Comparison of ENCODE assay signal across 25 mouse cellular contexts in the genomic region with DNA sequence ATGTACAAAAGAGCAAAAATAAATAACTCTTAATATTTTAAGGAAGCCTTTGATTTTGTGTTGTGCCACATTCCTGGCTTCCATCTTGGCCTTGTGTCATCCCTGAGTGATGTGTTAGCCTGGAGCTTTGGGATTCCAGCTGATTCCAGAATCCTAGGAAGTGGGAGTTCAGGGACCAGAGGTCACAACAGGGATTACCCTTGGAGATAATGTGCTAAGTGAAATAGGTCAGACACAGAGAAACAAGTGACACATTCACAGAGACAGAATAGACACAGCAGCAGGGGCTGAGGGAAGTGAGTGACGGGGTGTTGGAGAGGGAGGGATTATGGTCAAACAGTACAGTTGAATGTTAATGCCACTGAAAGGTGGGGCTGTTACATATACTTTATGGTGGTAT.
"Had no signal": no experiment of that assay in that cellular context is flagged by ENCODE, and none has a peak within 500 bp of the region (broad histone marks: within the 10 kb centered on the region; RNA-seq: fewer than 3 reads in every experiment).

No protein-coding gene starts in this region.

- H3K9ac ChIP-seq: heart, embryonic 15.5 days; hindbrain, embryonic 12.5 days; hindbrain, embryonic 14.5 days; intestine, embryonic 15.5 days; limb, embryonic 12.5 days had no signal

- DNase-seq: gastrocnemius, adult 2 months; gastrocnemius, postnatal 10 days; gastrocnemius, postnatal 25 days; heart, adult 18-20 months; heart, postnatal 4 days; kidney, adult 18-20 months; kidney, adult 8-10 months; kidney, postnatal 10 days; kidney, postnatal 25 days; kidney, postnatal 4 days; layer of hippocampus, adult 9-11 months; liver, embryonic 13.5 days had no signal

- H3K27me3 ChIP-seq: heart, embryonic 13.5 days; heart, embryonic 15.5 days; hindbrain, embryonic 12.5 days; intestine, embryonic 15.5 days had no signal

- H3K27ac ChIP-seq: hindbrain, embryonic 12.5 days; hindbrain, embryonic 14.5 days; intestine, embryonic 15.5 days; limb, embryonic 10.5 days; limb, embryonic 12.5 days had no signal

- H3K36me3 ChIP-seq: heart, embryonic 13.5 days; heart, embryonic 15.5 days; hindbrain, embryonic 10.5 days; hindbrain, embryonic 12.5 days; intestine, embryonic 15.5 days; limb, embryonic 10.5 days; limb, embryonic 12.5 days; liver, embryonic 13.5 days had no signal

- ATAC-seq: hindbrain, embryonic 16.5 days; inflammation-experienced regulatory T-cells, adult 6 months; intestine, embryonic 15.5 days; intestine, postnatal 0 days had no signal

- H3K4me3 ChIP-seq: gastrocnemius, adult 2 months; heart, embryonic 13.5 days; heart, embryonic 15.5 days; hindbrain, embryonic 10.5 days; hindbrain, embryonic 12.5 days; intestine, embryonic 15.5 days; layer of hippocampus, adult 2 months; left cerebral cortex, adult 2 months; limb, embryonic 10.5 days; limb, embryonic 12.5 days; liver, embryonic 13.5 days had no signal

- H3K9me3 ChIP-seq: heart, embryonic 13.5 days; heart, embryonic 15.5 days; hindbrain, embryonic 10.5 days; hindbrain, embryonic 12.5 days; intestine, embryonic 15.5 days; limb, embryonic 10.5 days; limb, embryonic 12.5 days; liver, embryonic 13.5 days had no signal

- H3K4me2 ChIP-seq: hindbrain, embryonic 12.5 days; hindbrain, embryonic 14.5 days; intestine, embryonic 15.5 days; limb, embryonic 12.5 days had no signal
